Mouse (Mus musculus) bone marrow, adult 2 months (tissue): ENCODE measurements around the gene Mettl16. TPM values are rescaled to one million over a fixed set of nuclear protein-coding genes. Genes with fewer than 3 reads are reported as not detected.
"Not testable (repeated sequence)": the region's sequence is repeated elsewhere in the genome, so short reads cannot be mapped to it uniquely, and the experiment has no call there.

Source experiments
- H3K27ac ChIP-seq: fragments of 200-500 bp; 2 replicates; pipeline ENCODE4 v1.5.1; 2012; ENCODE audit warnings: low read depth, mild to moderate bottlenecking, control low read depth, inconsistent platforms, low read length; ENCODE audit not compliant: control insufficient read depth, poor library complexity, insufficient read depth
- H3K4me1 ChIP-seq: fragments of 200-500 bp; 2 replicates; pipeline ENCODE4 v1.6.1; 2011; ENCODE audit warnings: low read length; ENCODE audit not compliant: control insufficient read depth, insufficient read depth
- H3K4me3 ChIP-seq: fragments of 200-500 bp; replicated peaks from 2 replicates; pipeline ENCODE3; 2011; ENCODE audit warnings: mild to moderate bottlenecking, low read depth, low read length, control low read depth; ENCODE audit not compliant: control insufficient read depth
- CTCF ChIP-seq: fragments of 200-500 bp; IDR thresholded peaks from 2 replicates; pipeline ENCODE4 v1.5.1; 2011; ENCODE audit warnings: low read length, control low read depth; ENCODE audit not compliant: control insufficient read depth, insufficient read depth
- POLR2A ChIP-seq: fragments of 200-500 bp; IDR thresholded peaks from 2 replicates; pipeline ENCODE4 v1.6.1; 2011; ENCODE audit warnings: low read depth, mild to moderate bottlenecking, control low read depth, low read length, borderline replicate concordance; ENCODE audit not compliant: control insufficient read depth
- WGBS: fragments of 180-500 bp; shearing (Covaris S2); methylation state at CpG from one replicate; pipeline ENCODE4 v1.1.7; 2018; 5-methylcytosine and 5-hydroxymethylcytosine counted together
- polyA plus RNA-seq: library from polyadenylated mRNA; stranded (reverse); fragments of >200 nt; gene quantifications from 2 replicates; pipeline ENCODE4 v1.2.4, GENCODE M21; 2011; ENCODE audit warnings: low replicate concordance; ENCODE audit not compliant: missing spikeins, insufficient read depth, insufficient read length

The Mettl16 gene
- polyA plus RNA-seq, 1 experiment = 8.4 TPM

- no peak for TF ChIP-seq CTCF
- TF ChIP-seq POLR2A = no peak
- Histone ChIP-seq H3K27ac (no peak overlapping the region), H3K4me1 (no peaks in the 10 kb centered on the region), H3K4me3 (no peak overlapping the region)
- 80% methylated on average over 6 of the region's 6 CpGs for WGBS
These were observed 37.7 kb downstream of the Mettl16 start for GRCm38 (mm10) chr11:74808251-74808853.

- no peak overlapping the region for H3K27ac ChIP-seq
- TF ChIP-seq CTCF = no peak
- no peak for TF ChIP-seq POLR2A
- H3K4me3 ChIP-seq = no peak overlapping the region
- H3K4me1 ChIP-seq = no peaks in the 10 kb centered on the region
These were observed 39.5 kb downstream of the Mettl16 start for GRCm38 (mm10) chr11:74810134-74810533.

GRCm38 (mm10) chr11:74811027-74811426, 40.4 kb downstream of the Mettl16 start:
- 88% methylated on average over 3 of the region's 3 CpGs for WGBS

GRCm38 (mm10) chr11:74811538-74811937, 40.9 kb downstream of the Mettl16 start:
- H3K4me3 ChIP-seq = no peak overlapping the region
- H3K4me1 ChIP-seq = no peaks in the 10 kb centered on the region
- TF ChIP-seq CTCF (no peak), POLR2A (no peak)
- 91% methylated on average over 5 of the region's 5 CpGs for WGBS
- no peak overlapping the region for H3K27ac ChIP-seq

More at GRCm38 (mm10) chr11:74811027-74811426, 40.4 kb downstream of the Mettl16 start:
- not testable (repeated sequence) for H3K27ac ChIP-seq, H3K4me3 ChIP-seq, H3K4me1 ChIP-seq

- Histone ChIP-seq H3K27ac (no peak overlapping the region), H3K4me1 (no peaks in the 10 kb centered on the region), H3K4me3 (no peak overlapping the region)
- no peak for TF ChIP-seq CTCF
- TF ChIP-seq POLR2A = no peak
These were observed 45.2 kb downstream of the Mettl16 start for GRCm38 (mm10) chr11:74815795-74816194.

GRCm38 (mm10) chr11:74820921-74821320, 50.3 kb downstream of the Mettl16 start:
- WGBS = 68% methylated on average over 1 of the region's 1 CpGs
- TF ChIP-seq POLR2A (no peak), CTCF (no peak)

GRCm38 (mm10) chr11:74821463-74821862, 50.8 kb downstream of the Mettl16 start:
- no peak overlapping the region for H3K4me3 ChIP-seq
- H3K4me1 ChIP-seq = no peaks in the 10 kb centered on the region
- TF ChIP-seq POLR2A = no peak
- TF ChIP-seq CTCF = no peak
- H3K27ac ChIP-seq = no peak overlapping the region
- WGBS = 29% methylated on average over 1 of the region's 1 CpGs

More at GRCm38 (mm10) chr11:74820921-74821320, 50.3 kb downstream of the Mettl16 start:
- H3K27ac ChIP-seq = no peak overlapping the region
- H3K4me3 ChIP-seq = no peak overlapping the region
- H3K4me1 ChIP-seq = no peaks in the 10 kb centered on the region

GRCm38 (mm10) chr11:74822746-74823440, 52.3 kb downstream of the Mettl16 start:
- no peak overlapping the region for H3K4me3 ChIP-seq
- H3K4me1 ChIP-seq = peaks cover 2% of the 10 kb centered on the region; the same call in 1 of the 2 replicates
- 86% methylated on average over 7 of the region's 7 CpGs for WGBS
- no peak overlapping the region for H3K27ac ChIP-seq
- TF ChIP-seq POLR2A (no peak), CTCF (no peak)
